Mouse (Mus musculus) brain, embryonic 14.5 days (tissue): Measurements from ENCODE around the gene Dcun1d3. TPM values are rescaled to one million over a fixed set of nuclear protein-coding genes. Genes with fewer than 3 reads are reported as not detected.

Experiments used
- DNase-seq: peaks from one replicate; pipeline ENCODE4 v3.0.0-alpha.2; 2011; ENCODE audit warnings: low read depth
- CTCF ChIP-seq: fragments of 200-500 bp; IDR thresholded peaks from 2 replicates; pipeline ENCODE4 v1.5.1; 2012; ENCODE audit warnings: inconsistent platforms, mild to moderate bottlenecking, moderate library complexity, borderline replicate concordance; ENCODE audit not compliant: insufficient read depth, insufficient read length; ENCODE audit errors: extremely low read depth
- POLR2A ChIP-seq: fragments of 200-500 bp; IDR thresholded peaks from 2 replicates; pipeline ENCODE4 v1.6.1; 2012; ENCODE audit warnings: mild to moderate bottlenecking, inconsistent platforms, borderline replicate concordance; ENCODE audit not compliant: poor library complexity, insufficient read depth, insufficient read length, severe bottlenecking; ENCODE audit errors: extremely low read depth
- polyA plus RNA-seq: library from polyadenylated mRNA; depleted of rRNA; stranded (reverse); fragments of >200 nt; gene quantifications from 2 replicates; pipeline ENCODE4 v1.2.3, GENCODE M21; 2012

The Dcun1d3 gene
- polyA plus RNA-seq, 1 experiment: 10.7 TPM

- no peak for DNase-seq
- no peak for TF ChIP-seq POLR2A
- no peak for TF ChIP-seq CTCF
Observed at GRCm38 (mm10) chr7:119866136-119866535, 30.0 kb downstream of the Dcun1d3 start.

- no peak for TF ChIP-seq POLR2A
- no peak for TF ChIP-seq CTCF
- no peak for DNase-seq
Observed at GRCm38 (mm10) chr7:119864500-119864899, 31.6 kb downstream of the Dcun1d3 start.

DNA sequence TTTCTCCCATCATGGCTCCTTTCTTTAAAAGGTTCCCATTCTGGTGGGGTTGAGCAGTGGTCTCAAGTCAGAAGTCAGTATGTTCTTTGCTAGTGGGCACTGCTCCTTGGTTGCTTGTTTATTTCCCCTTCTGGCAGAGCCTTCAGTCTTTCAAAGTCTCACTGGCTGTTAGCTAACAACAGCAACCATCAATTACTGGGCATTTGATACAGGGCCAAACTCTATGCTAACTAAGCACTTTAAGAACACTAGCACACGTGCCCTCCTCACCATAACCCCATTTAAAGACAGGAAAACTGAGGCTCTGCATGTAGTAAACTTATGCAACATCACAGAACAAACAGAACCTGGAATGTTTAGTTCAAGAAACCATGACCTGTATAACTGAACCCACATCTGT lies 33.9 kb downstream of the Dcun1d3 start:
- DNase-seq: peak; percentile 59
- TF ChIP-seq CTCF (no peak), POLR2A (no peak)

DNA sequence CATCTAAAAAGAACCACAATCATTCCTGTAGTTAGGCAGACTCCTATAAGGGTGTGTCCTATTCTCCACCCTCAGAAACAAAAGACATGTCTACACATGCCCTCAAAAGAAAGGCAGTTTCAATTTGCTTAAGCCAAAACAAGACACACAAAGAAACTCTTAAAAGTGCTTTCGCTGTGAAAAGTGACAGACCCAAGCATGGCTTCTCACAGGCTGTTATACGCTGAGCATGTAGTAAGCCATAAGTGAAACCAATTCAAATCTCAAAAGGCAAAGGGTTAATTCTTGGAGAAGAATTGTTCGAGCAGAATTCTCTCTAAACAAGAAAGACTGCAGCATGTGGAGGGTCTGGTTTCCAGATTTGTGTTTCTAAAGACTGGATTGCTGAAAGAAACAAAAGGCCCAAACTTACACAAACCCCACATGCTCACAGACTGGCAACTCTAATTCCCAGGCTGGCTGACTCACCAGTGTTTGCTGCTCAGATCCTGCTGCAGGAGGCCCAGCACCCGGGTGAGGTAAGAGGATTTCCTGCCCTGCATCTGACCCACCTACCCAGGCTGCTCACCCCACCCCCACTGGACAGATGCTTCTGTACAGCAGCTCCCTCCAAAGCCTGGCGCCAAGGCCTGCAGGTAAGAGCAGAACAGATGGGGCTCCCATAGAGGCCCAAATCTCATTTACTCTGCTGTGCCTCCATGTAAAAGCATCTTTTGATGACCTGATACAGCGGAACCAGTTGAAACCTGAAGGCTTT lies 34.6 kb downstream of the Dcun1d3 start:
- TF ChIP-seq POLR2A (no peak), CTCF (no peak)
- DNase-seq: peak; percentile 84

DNA sequence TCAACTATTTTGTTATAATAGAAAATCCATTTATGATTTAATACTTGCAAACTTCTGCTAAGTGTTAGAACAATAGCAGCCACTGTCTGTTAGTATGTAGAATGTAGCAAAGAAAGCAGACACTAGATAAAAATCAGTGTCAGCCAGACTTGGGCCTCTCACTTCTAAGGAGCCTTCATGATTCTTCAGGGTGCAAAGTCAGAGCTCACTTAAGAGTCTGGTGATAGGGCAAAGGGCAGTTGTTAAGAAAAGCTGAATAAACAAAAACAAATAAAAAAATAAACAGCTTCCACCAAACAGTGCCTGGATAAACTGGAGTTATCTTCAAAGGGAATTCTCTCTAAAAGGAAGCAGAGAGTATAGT lies 35.1 kb downstream of the Dcun1d3 start:
- TF ChIP-seq CTCF: no peak
- TF ChIP-seq POLR2A: no peak
- no peak for DNase-seq

- TF ChIP-seq POLR2A: no peak
- TF ChIP-seq CTCF: no peak
- DNase-seq: no peak
Observed at GRCm38 (mm10) chr7:119860554-119860953, 35.5 kb downstream of the Dcun1d3 start.

DNA sequence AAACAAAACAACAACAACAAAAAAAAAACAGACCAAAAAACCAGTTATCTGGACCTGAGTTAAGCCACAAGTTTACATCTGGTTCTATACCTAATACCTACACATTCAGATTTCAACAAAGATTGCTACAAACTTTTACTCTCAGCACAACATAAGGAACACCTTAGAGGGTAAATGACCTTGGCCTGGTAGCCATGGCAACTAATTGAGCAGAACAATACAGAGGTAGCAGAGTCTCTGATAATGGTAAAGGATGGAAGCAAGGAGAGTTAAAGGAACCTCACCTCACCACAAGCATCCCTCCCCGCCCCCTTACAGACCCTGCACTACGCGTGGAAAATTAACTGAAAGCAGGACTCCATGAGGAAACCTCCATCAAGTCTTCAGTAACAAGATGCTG lies 36.0 kb downstream of the Dcun1d3 start:
- TF ChIP-seq POLR2A (no peak), CTCF (no peak)
- no peak for DNase-seq

GRCm38 (mm10) chr7:119859476-119859875 lies 36.6 kb downstream of the Dcun1d3 start:
- no peak for TF ChIP-seq POLR2A
- TF ChIP-seq CTCF: no peak; the same call in 1 of the 2 replicates
- no peak for DNase-seq

DNA sequence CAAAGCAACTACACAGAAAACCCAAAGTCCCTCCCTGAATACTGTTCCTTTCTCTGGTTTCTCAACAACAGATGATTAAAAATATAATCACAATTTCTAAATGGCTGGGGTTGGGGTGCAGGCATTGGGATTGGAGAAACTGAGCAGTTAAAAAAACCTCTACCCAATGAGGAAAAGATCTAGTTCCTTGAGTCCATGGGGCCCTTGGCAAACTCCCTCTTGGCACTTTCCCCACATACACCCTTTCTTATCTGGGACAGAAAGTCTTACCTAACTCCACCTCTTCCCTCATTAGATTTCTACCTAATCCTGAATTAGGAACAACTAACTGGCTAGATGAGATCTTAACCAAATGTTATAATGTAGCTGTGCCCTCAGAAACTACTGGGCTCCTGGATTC lies 41.1 kb downstream of the Dcun1d3 start:
- no peak for TF ChIP-seq CTCF
- TF ChIP-seq POLR2A: no peak
- no peak for DNase-seq

- TF ChIP-seq CTCF (no peak), POLR2A (no peak)
- no peak for DNase-seq
Observed at GRCm38 (mm10) chr7:119854362-119854761, 41.7 kb downstream of the Dcun1d3 start.

- DNase-seq: no peak
- TF ChIP-seq POLR2A (no peak), CTCF (no peak)
Observed at GRCm38 (mm10) chr7:119853186-119853585, 42.9 kb downstream of the Dcun1d3 start.

- DNase-seq: no peak
- TF ChIP-seq POLR2A: no peak
- no peak for TF ChIP-seq CTCF
Observed at GRCm38 (mm10) chr7:119852494-119852893, 43.6 kb downstream of the Dcun1d3 start.
